Mouse (Mus musculus) myocyte (in vitro differentiated cells): ENCODE data around the gene Fstl1. TPM values are rescaled to one million over a fixed set of nuclear protein-coding genes. Genes with fewer than 3 reads are reported as not detected.

ENCODE experiments used
- H3K27me3 ChIP-seq: one replicate; pipeline ENCODE4 v1.6.1; 2011; ENCODE audit not compliant: control insufficient read depth, insufficient read depth, insufficient read length
- H3K36me3 ChIP-seq: one replicate; pipeline ENCODE4 v1.6.1; 2011; ENCODE audit not compliant: control insufficient read depth, insufficient read depth
- H3K4me2 ChIP-seq: one replicate; pipeline ENCODE4 v1.6.1; 2011; ENCODE audit warnings: low read depth, control low read depth
- H3K4me3 ChIP-seq: one replicate; pipeline ENCODE4 v1.5.1; 2011; ENCODE audit warnings: mild to moderate bottlenecking, control low read depth, moderate library complexity
- H3K79me2 ChIP-seq: one replicate; pipeline ENCODE4 v1.6.1; 2011; ENCODE audit not compliant: control insufficient read depth, insufficient read depth
- H3ac ChIP-seq: one replicate; pipeline ENCODE4 v1.6.1; 2011; ENCODE audit not compliant: control insufficient read depth, insufficient read length
- CEBPB ChIP-seq: IDR thresholded peaks from 2 replicates; pipeline ENCODE4 v1.6.1; 2011; ENCODE audit warnings: mild to moderate bottlenecking, moderate library complexity; ENCODE audit not compliant: poor library complexity, insufficient read depth, severe bottlenecking
- E2F4 ChIP-seq: IDR thresholded peaks from one replicate; pipeline ENCODE4 v1.6.1; 2011; ENCODE audit warnings: mild to moderate bottlenecking, control low read depth, moderate library complexity; ENCODE audit not compliant: insufficient read depth
- MAX ChIP-seq: IDR thresholded peaks from one replicate; pipeline ENCODE4 v1.6.1; 2011; ENCODE audit warnings: low read depth, mild to moderate bottlenecking, control low read depth
- MYOD1 ChIP-seq, 3 experiments: IDR thresholded peaks; one replicate each; pipeline ENCODE4 v1.6.1; 2011; ENCODE audit warnings: control low read depth in 2 of 3, low read depth in 2 of 3, mild to moderate bottlenecking in 2 of 3, moderate library complexity in 1 of 3; ENCODE audit not compliant: insufficient read length in 2 of 3, control insufficient read depth in 1 of 3
- MYOG ChIP-seq, 3 experiments: IDR thresholded peaks; one replicate each; pipeline ENCODE4 v1.6.1; 2011; ENCODE audit warnings: control low read depth in 2 of 3, low read depth in 2 of 3, mild to moderate bottlenecking in 2 of 3; ENCODE audit not compliant: insufficient read length in 2 of 3, control insufficient read depth in 1 of 3, insufficient read depth in 1 of 3
- POLR2A ChIP-seq: IDR thresholded peaks from one replicate; pipeline ENCODE4 v1.6.1; 2011; ENCODE audit warnings: low read depth, mild to moderate bottlenecking, control low read depth, moderate library complexity; ENCODE audit not compliant: insufficient read length
- POLR2AphosphoS2 ChIP-seq: IDR thresholded peaks from one replicate; pipeline ENCODE4 v1.6.1; 2011; ENCODE audit warnings: low read depth, control low read depth; ENCODE audit not compliant: insufficient read length
- REST ChIP-seq: IDR thresholded peaks from one replicate; pipeline ENCODE4 v1.6.1; 2011; ENCODE audit warnings: mild to moderate bottlenecking, control low read depth, moderate library complexity; ENCODE audit not compliant: insufficient read depth, insufficient read length
- SRF ChIP-seq: IDR thresholded peaks from one replicate; pipeline ENCODE4 v1.6.1; 2011; ENCODE audit warnings: low read depth; ENCODE audit not compliant: control insufficient read depth, insufficient read length
- TCF12 ChIP-seq: IDR thresholded peaks from one replicate; pipeline ENCODE4 v1.6.1; 2011; ENCODE audit warnings: mild to moderate bottlenecking, control low read depth; ENCODE audit not compliant: poor library complexity, insufficient read depth, severe bottlenecking
- TCF3 ChIP-seq: IDR thresholded peaks from one replicate; pipeline ENCODE4 v1.6.1; 2011; ENCODE audit warnings: low read depth, control low read depth; ENCODE audit not compliant: insufficient read length
- USF1 ChIP-seq: IDR thresholded peaks from one replicate; pipeline ENCODE4 v1.6.1; 2011; ENCODE audit warnings: low read depth, mild to moderate bottlenecking, control low read depth, moderate library complexity
- polyA plus RNA-seq: library from polyadenylated mRNA; unstranded; fragments of >200 nt; fragmentation: generic; extraction: Trizol; gene quantifications from one replicate; pipeline ENCODE4 v1.2.1, GENCODE M21; 2012; ENCODE audit warnings: missing spikeins

Gene Fstl1
- polyA plus RNA-seq, 1 experiment = 134 TPM

DNA sequence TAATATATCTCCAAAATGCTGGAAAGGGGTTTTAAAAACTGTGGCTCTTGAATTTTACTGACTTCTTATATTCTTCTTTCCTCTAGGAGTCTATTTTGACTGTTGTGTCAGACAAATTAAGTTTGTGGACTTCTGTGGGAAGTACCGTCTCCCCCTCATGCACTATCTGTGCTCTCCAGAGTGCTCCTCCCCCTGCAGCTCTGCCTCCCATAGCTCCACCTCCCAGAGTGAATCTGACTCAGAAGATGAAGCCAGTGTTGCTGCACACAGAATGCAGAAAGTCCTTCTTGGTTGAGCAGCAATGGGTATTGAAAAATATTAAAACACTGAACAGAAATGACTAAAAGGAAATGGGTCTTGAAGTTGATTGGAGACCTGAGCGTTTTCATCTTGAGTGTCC lies 104.5 kb downstream of the Fstl1 start:
- H3ac ChIP-seq = no peak overlapping the region
- H3K79me2 ChIP-seq = peaks cover 57% of the 10 kb centered on the region
- no peak overlapping the region for H3K4me3 ChIP-seq
- no peaks in the 10 kb centered on the region for H3K27me3 ChIP-seq
- H3K4me2 ChIP-seq = no peak overlapping the region
- TF ChIP-seq MYOG (IDR thresholded peaks at IDR 0.05; ENCODE audit: control insufficient read depth in 1 of 3, insufficient read depth in 1 of 3, insufficient read length in 2 of 3, low read depth in 2 of 3) (no peak), TCF3 (no peak), SRF (no peak), REST (no peak), TCF12 (no peak), MAX (no peak), POLR2A (no peak), POLR2AphosphoS2 (no peak), USF1 (no peak), MYOD1 (IDR thresholded peaks at IDR 0.05; ENCODE audit: control insufficient read depth in 1 of 3, insufficient read length in 2 of 3, low read depth in 2 of 3) (no peak), CEBPB (no peak), E2F4 (no peak)
- H3K36me3 ChIP-seq = peaks cover 64% of the 10 kb centered on the region

Other genes with a start within 250 kb of the Fstl1 start
- gene Gtf2e1, start 237.1 kb upstream of the Fstl1 start, polyA plus RNA-seq = 10.3 TPM
- 6.0 TPM for gene Rabl3, start 237.0 kb upstream of the Fstl1 start, polyA plus RNA-seq
- gene Hgd, start 196.7 kb upstream of the Fstl1 start, polyA plus RNA-seq = 0.02 TPM
- gene Ndufb4, start 122.4 kb upstream of the Fstl1 start, polyA plus RNA-seq = 86.0 TPM
- 0.08 TPM for gene Gm36028, start 84.3 kb downstream of the Fstl1 start, polyA plus RNA-seq
- gene Lrrc58, start 91.5 kb downstream of the Fstl1 start, polyA plus RNA-seq = 6.9 TPM
- gene Gpr156, start 139.6 kb downstream of the Fstl1 start, polyA plus RNA-seq = 0.06 TPM